Mouse (Mus musculus): Measurements from ENCODE around the gene Vmac.

- TF ChIP-seq CTCF (IDR thresholded peaks at IDR 0.05; ENCODE audit: borderline replicate concordance, control insufficient read depth, extremely low read depth, insufficient read depth, low read length, poor library complexity), result no peak
- no peak for TF ChIP-seq POLR2A (IDR thresholded peaks at IDR 0.05; ENCODE audit: control insufficient read depth, extremely low read depth, insufficient read depth, low read length, poor library complexity)
These were observed 53.5 kb downstream of the Vmac start for GRCm38 (mm10) chr17:56664333-56664732.

Measured in thymus, adult 2 months (tissue).